Mouse (Mus musculus) limb, embryonic 10.5 days (tissue): ENCODE measurements around the gene Mrap. TPM values are rescaled to one million over a fixed set of nuclear protein-coding genes. Genes with fewer than 3 reads are reported as not detected.

Source experiments
- DNase-seq: peaks from one replicate; pipeline ENCODE4 v3.0.0-alpha.2; 2017; ENCODE audit warnings: low spot score
- H3K27ac ChIP-seq: fragments of 300-500 bp; sonication (generic); 2 replicates; pipeline ENCODE4 v1.5.1; 2016; ENCODE audit warnings: mild to moderate bottlenecking
- H3K27me3 ChIP-seq: fragments of 300-500 bp; sonication (generic); 2 replicates; pipeline ENCODE4 v1.6.1; 2016; ENCODE audit warnings: low read depth, mild to moderate bottlenecking; ENCODE audit not compliant: poor library complexity, severe bottlenecking
- H3K36me3 ChIP-seq: fragments of 300-500 bp; sonication (generic); 2 replicates; pipeline ENCODE4 v1.6.1; 2016; ENCODE audit warnings: mild to moderate bottlenecking, moderate library complexity
- H3K4me1 ChIP-seq: fragments of 300-500 bp; sonication (generic); 2 replicates; pipeline ENCODE4 v1.6.1; 2016
- H3K4me3 ChIP-seq: fragments of 300-500 bp; sonication (generic); 2 replicates; pipeline ENCODE4 v1.5.1; 2016; ENCODE audit warnings: mild to moderate bottlenecking, moderate library complexity
- H3K9me3 ChIP-seq: fragments of 300-500 bp; sonication (generic); replicated peaks from 2 replicates; pipeline ENCODE4 v1.6.1; 2016; ENCODE audit warnings: mild to moderate bottlenecking
- WGBS: fragments of 180-500 bp; shearing (Covaris S2); methylation state at CpG from one replicate; pipeline ENCODE4 v1.1.7; 2016; 5-methylcytosine and 5-hydroxymethylcytosine counted together
- polyA plus RNA-seq: library from polyadenylated mRNA; unstranded; fragments of >200 nt; fragmentation: Nextera tagmentation; extraction: Ambion mirVana; gene quantifications from 2 replicates; pipeline ENCODE4 v1.2.1, GENCODE M21; 2016

Gene Mrap
- polyA plus RNA-seq, 1 experiment from 2014 or later = 1.1 TPM

DNA sequence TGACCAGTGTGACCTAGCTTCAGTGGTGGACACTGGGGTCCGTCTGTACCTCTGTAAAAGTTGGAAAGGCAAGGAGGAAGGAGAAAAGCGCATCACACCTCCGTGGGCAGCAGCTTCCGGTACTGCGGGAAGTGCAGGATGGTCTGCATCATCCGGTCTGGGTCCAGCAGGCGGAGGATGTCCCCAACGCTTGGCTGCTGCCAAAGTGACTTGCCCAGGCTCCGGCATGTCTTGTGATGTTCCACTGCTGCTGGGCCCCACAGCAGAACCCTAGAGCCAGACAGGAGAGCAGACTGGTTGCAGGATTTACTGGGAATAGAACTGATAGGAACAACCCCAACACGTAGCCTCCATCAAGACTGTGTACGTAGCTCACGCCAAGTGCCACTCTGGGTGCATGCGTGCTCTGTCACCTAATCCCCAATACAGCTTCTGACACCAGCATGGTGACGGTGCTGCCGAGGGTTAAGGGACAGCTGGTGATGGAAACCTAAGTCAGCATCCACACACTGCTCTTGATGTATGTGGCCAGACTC, 29.0 kb downstream of the Mrap start:
- H3K36me3 ChIP-seq = peaks cover 95% of the 10 kb centered on the region
- H3K4me3 ChIP-seq = no peak overlapping the region
- DNase-seq = no peak
- H3K4me1 ChIP-seq = no peaks in the 10 kb centered on the region
- H3K27ac ChIP-seq = no peak overlapping the region
- no peaks in the 10 kb centered on the region for H3K27me3 ChIP-seq
- 95% methylated on average over 15 of the region's 15 CpGs for whole genome bisulfite sequencing
- H3K9me3 ChIP-seq = no peaks in the 10 kb centered on the region

DNA sequence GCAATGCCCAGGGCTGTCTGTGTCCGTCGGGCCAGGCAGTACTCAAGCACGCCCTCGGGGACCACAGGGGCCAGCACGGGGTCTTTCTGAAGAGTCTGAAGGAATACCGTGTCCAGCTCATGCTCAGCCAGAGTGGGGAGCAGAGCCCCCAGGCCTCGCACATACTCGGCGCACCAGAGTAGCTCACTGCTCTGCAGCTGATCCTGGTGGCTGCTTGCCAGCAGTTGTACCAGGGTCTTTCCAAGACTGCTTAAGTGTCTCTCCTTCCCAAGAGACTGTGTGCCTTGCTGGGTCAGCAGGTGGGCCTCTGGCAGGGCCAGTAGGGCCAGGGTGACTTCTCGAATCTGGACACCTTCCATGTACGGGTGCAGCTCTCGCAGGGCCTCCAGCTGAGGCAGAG, 36.2 kb downstream of the Mrap start:
- H3K36me3 ChIP-seq = peaks cover 99% of the 10 kb centered on the region
- DNase-seq = no peak
- WGBS = 97% methylated on average over 12 of the region's 12 CpGs
- no peak overlapping the region for H3K4me3 ChIP-seq
- H3K4me1 ChIP-seq = no peaks in the 10 kb centered on the region
- no peaks in the 10 kb centered on the region for H3K9me3 ChIP-seq
- no peaks in the 10 kb centered on the region for H3K27me3 ChIP-seq
- H3K27ac ChIP-seq = no peak overlapping the region

DNA sequence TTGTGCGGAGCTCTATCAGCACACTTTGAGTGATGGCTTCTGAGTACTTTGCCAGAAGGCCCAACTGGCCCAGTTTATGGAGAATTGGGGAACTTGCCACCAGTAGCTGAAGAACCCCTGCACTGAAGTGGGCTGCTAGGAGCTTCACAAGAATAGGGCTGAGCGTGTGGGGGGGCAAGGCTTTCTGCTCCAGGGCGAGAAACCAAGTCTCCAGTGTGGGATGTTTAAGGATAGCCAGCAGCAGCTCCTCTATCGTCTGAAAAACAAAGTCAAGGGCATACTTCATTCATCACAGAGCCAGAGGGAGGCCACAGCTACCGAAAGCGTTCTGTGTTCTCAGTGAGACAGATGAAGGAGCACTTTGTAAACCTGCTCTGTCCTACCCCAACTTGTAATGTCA, 36.6 kb downstream of the Mrap start:
- no peaks in the 10 kb centered on the region for H3K4me1 ChIP-seq

DNA sequence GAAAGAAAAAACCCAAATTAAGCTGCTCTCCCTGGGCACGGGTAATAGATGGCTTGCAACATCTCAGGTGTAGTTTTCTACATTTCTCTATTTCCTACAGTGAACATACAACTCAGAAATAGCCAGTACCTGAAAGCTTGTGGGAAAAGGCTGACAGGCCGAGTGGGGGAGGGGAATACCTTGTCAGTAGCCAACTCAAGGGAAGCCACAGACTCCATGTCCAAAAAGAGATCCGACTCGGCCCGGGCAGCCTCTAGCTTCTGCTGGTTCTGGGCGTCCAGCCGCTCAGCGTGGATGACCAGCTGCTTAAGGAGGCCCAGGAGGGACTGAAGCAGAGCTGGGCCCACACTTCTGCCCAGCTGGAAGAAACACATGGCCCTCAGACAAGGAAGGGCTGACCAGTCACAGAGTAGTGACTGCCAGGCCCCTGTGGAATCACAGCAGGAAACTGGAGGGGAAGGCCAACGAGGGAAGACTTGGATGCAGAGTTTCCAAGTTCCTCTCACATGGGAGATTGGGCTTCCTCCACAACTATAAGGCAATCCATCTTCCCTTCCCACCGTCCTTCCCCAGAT, 38.0 kb downstream of the Mrap start:
- no peaks in the 10 kb centered on the region for H3K4me1 ChIP-seq

More for the DNA sequence above, 36.6 kb downstream of the Mrap start:
- Histone ChIP-seq H3K27ac (no peak overlapping the region), H3K9me3 (no peaks in the 10 kb centered on the region), H3K27me3 (no peaks in the 10 kb centered on the region), H3K4me3 (no peak overlapping the region), H3K36me3 (peaks cover 99% of the 10 kb centered on the region)
- no peak for DNase-seq
- WGBS = 91% methylated on average over 6 of the region's 6 CpGs

DNA sequence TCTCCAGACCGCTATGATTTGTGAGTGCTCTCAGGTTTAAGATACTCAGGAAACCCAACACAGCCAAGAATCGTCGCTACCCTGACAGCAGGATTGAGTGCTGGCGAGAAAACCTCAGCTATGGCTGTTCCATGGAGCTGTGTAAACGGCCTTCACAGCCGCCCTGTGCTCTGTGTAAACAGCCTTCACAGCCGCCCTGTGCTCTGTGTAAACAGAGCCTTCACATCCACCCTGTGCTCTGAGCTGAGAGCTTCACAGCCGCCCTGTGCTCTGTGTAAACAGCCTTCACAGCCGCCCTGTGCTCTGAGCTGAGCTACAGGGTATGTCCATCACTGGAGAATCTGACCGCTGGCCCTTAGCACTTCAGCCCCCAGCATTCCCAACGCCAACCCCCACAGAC, 41.8 kb downstream of the Mrap start:
- no peaks in the 10 kb centered on the region for H3K4me1 ChIP-seq
- H3K4me3 ChIP-seq = no peak overlapping the region
- no peak for DNase-seq
- peaks cover 97% of the 10 kb centered on the region for H3K36me3 ChIP-seq
- H3K9me3 ChIP-seq = no peaks in the 10 kb centered on the region
- WGBS = 64% methylated on average over 11 of the region's 11 CpGs
- H3K27me3 ChIP-seq = no peaks in the 10 kb centered on the region
- no peak overlapping the region for H3K27ac ChIP-seq

More for the DNA sequence above, 38.0 kb downstream of the Mrap start:
- Histone ChIP-seq H3K27ac (no peak overlapping the region), H3K4me3 (no peak overlapping the region), H3K27me3 (no peaks in the 10 kb centered on the region), H3K9me3 (no peaks in the 10 kb centered on the region), H3K36me3 (peaks cover 100% of the 10 kb centered on the region)
- no peak for DNase-seq
- 85% methylated on average over 10 of the region's 10 CpGs for WGBS

DNA sequence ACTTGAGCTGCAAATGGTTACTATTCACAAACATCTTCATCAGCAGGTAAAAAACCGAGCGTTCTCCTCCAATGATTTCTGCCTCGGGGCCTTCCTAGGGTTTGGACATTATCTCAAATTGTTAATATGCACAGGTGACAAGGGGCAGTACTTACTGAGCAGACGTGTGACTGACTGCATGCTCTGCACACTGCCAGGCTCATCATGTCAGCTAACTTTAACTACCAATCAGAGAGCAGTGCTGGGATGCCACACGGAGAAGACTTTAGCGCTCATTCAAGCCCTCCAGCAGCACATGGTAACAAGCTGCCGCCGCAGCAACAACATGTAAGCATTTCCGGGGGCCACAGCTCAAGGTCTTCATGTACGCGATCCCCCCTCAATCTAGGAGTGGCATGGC, 45.3 kb downstream of the Mrap start:
- no peak overlapping the region for H3K4me3 ChIP-seq
- H3K36me3 ChIP-seq = peaks cover 97% of the 10 kb centered on the region
- no peaks in the 10 kb centered on the region for H3K4me1 ChIP-seq
- no peak overlapping the region for H3K27ac ChIP-seq
- 94% methylated on average over 11 of the region's 11 CpGs for WGBS
- no peaks in the 10 kb centered on the region for H3K27me3 ChIP-seq
- no peak for DNase-seq
- H3K9me3 ChIP-seq = no peaks in the 10 kb centered on the region

DNA sequence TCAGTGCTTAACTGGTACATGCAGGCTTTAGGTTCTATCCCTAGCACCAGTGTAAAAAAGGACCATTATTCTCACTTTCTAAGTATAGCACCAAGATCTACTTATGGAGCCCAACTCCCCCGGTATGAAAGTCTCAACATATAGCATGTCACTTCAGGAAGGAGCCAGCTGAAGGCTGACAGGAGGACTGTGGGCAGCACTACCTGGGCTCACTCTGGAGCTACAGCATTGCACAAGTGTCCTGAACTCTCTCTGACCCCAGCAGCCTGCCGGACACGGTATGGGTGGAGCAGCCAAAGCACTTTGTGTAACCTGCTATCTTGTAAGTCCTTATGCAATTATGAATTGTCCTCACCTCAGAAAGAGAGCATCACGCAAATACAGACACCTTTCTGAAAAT, 47.2 kb downstream of the Mrap start:
- H3K4me3 ChIP-seq = no peak overlapping the region
- peaks cover 97% of the 10 kb centered on the region for H3K36me3 ChIP-seq
- no peaks in the 10 kb centered on the region for H3K9me3 ChIP-seq
- H3K4me1 ChIP-seq = no peaks in the 10 kb centered on the region
- H3K27ac ChIP-seq = no peak overlapping the region
- WGBS = 90% methylated on average over 4 of the region's 4 CpGs
- no peak for DNase-seq
- no peaks in the 10 kb centered on the region for H3K27me3 ChIP-seq

DNA sequence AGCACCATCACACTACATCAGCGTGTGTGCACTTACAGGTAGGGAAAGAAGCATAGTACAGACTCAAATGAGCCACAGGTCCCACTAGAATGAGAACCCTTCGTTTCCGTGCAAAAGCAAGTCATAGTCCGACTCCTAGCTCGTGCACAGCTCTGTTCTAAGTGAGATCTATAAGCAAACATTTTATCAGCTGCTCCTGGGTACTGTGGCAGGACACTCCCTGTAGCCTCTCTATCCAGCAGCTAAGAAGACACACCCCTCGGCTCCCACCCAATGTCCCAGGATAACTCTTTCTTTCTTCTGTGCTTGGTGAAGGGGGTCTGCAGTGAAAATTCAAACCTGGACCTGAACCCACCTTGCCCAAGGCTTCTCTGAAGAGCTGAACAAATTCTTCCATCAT, 50.6 kb downstream of the Mrap start:
- H3K27me3 ChIP-seq = no peaks in the 10 kb centered on the region
- no peak overlapping the region for H3K27ac ChIP-seq
- no peak for DNase-seq
- no peaks in the 10 kb centered on the region for H3K9me3 ChIP-seq
- H3K4me3 ChIP-seq = no peak overlapping the region
- H3K4me1 ChIP-seq = peaks cover 6% of the 10 kb centered on the region; the same call in 1 of the 2 replicates
- 94% methylated on average over 6 of the region's 6 CpGs for WGBS
- peaks cover 100% of the 10 kb centered on the region for H3K36me3 ChIP-seq

DNA sequence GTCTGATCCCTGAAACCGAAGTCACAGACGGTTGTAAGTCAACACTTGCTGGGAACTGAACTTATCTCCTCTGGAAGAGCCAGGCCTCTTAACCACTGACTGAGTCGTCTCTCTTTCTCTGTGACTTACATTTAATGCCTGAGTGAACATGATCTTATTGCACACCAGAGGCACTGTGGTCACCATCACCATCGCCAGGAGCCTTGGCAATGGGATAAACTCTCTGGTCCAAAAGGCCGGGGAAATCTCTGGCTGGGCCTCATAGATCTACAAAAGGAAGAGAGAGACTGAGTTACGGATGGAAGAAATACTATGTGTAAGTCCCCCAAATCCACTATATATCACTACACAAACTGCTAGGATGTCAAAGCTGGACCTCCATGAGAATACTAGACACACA, 52.9 kb downstream of the Mrap start:
- no peak overlapping the region for H3K27ac ChIP-seq
- 96% methylated on average over 6 of the region's 6 CpGs for WGBS
- no peak overlapping the region for H3K4me3 ChIP-seq
- H3K9me3 ChIP-seq = no peaks in the 10 kb centered on the region
- peaks cover 99% of the 10 kb centered on the region for H3K36me3 ChIP-seq
- DNase-seq = no peak
- peaks cover 6% of the 10 kb centered on the region; the same call in 1 of the 2 replicates for H3K4me1 ChIP-seq
- no peaks in the 10 kb centered on the region for H3K27me3 ChIP-seq

DNA sequence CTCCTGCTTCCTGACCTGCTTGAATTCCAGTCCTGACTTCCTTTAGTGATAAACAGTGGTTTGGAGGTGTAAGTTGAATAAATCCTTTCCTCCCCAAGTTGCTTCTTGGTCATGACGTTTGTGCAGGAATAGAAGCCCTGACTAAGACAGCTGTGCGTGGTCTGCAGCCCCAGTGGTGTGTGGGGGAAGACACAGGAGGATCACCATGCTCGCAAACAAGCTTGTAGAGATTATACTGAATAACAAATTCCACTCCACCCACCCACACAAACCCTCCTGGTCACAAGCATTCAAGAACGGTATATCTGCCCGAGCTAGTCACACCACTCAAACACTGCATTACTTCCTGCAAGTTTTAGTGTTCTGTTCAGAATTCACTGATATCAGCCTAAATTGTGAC, 54.1 kb downstream of the Mrap start:
- Histone ChIP-seq H3K27me3 (no peaks in the 10 kb centered on the region), H3K27ac (no peak overlapping the region), H3K4me3 (no peak overlapping the region), H3K9me3 (no peaks in the 10 kb centered on the region), H3K4me1 (peaks cover 6% of the 10 kb centered on the region; the same call in 1 of the 2 replicates), H3K36me3 (peaks cover 99% of the 10 kb centered on the region)
- no peak for DNase-seq
- WGBS = 84% methylated on average over 5 of the region's 5 CpGs

DNA sequence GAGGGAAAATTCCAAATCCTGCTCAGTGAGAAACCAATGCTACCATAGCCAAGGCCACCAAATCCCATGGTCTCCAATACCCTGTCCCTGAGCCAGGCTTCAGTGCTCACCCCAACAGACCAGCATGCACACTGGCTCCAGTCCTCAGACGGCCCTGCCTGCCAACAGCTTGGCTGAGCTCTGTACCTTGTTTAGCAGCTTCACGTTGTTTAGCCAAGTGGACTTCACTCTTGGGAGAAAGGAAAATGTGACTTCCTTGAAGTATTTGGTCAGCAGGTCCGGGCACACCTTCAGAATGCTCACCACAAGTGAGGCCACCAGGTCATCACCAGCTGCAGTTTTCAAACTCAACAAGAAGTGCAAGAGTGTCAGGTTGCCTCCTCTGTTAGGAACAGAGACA, 54.5 kb downstream of the Mrap start:
- no peak overlapping the region for H3K4me3 ChIP-seq
- H3K9me3 ChIP-seq = no peaks in the 10 kb centered on the region
- peaks cover 6% of the 10 kb centered on the region; the same call in 1 of the 2 replicates for H3K4me1 ChIP-seq
- WGBS = 87% methylated on average over 3 of the region's 3 CpGs
- no peak for DNase-seq
- no peak overlapping the region for H3K27ac ChIP-seq
- H3K27me3 ChIP-seq = no peaks in the 10 kb centered on the region
- peaks cover 99% of the 10 kb centered on the region for H3K36me3 ChIP-seq

DNA sequence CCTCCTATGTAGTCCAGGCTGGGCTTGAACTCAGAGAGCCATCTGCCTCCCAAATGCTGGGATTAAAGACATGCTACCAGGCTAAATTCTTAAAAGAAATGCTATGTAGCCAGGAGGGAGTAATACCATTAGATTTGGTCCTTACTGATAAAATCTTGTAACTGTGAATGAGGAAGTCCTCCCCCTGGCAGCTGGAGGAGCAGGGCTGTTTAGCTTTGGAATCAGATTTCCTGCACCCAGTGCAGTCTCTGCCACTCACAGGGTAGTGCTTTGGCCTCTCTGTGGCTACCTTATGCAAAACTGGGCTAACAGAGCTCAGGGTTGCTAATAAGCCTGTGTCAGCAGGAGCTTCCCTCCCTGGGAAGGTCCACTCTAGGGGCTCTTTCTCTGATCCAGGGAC, 56.7 kb downstream of the Mrap start:
- Histone ChIP-seq H3K4me1 (peaks cover 6% of the 10 kb centered on the region; the same call in 1 of the 2 replicates), H3K27me3 (no peaks in the 10 kb centered on the region), H3K27ac (no peak overlapping the region), H3K9me3 (no peaks in the 10 kb centered on the region), H3K36me3 (peaks cover 99% of the 10 kb centered on the region), H3K4me3 (no peak overlapping the region)
- DNase-seq = no peak

DNA sequence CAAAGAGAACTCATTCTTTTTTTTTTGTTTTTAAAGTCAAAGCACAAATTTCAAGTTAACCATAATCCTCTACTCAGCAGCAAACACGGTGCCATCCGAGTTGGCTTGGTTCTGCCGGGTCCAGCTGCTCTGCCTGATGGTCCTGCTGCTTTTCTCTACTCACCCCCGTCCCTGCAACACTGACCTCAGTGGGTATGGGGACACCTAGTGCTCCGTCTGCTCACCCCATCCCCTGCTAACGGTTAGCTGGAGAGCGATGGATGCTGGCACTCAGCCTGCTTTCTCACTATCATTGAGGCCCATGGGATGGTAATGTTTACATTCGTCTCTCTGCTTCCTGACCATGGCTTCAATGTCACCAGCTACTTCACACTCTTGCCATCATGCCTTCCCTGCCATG, 60.4 kb downstream of the Mrap start:
- WGBS = 90% methylated on average over 8 of the region's 8 CpGs
- Histone ChIP-seq H3K4me3 (no peak overlapping the region), H3K36me3 (peaks cover 94% of the 10 kb centered on the region)

DNA sequence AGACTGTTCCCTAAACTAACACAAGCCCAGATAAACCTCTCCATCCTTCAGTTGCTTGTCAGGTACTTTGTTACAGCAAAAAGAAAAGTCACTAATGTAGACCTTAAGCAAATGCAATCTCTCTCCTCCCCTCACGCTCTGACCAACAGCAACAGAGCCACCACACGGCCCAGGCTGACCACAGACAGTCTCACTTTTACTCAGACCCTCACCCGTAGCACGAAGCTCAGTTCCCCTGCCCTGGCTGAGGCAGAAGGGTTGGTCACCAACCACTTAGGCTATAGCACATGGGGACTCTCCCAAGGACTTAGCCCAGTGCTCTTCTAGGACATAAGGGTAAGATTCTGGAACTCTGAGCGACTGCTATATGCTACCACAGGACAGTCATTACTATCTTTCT, 60.8 kb downstream of the Mrap start:
- DNase-seq = no peak
- no peak overlapping the region for H3K27ac ChIP-seq
- WGBS = 90% methylated on average over 5 of the region's 5 CpGs
- no peaks in the 10 kb centered on the region for H3K9me3 ChIP-seq
- H3K4me3 ChIP-seq = no peak overlapping the region
- no peaks in the 10 kb centered on the region for H3K4me1 ChIP-seq
- peaks cover 93% of the 10 kb centered on the region for H3K36me3 ChIP-seq
- H3K27me3 ChIP-seq = no peaks in the 10 kb centered on the region

More for the DNA sequence above, 60.4 kb downstream of the Mrap start:
- Histone ChIP-seq H3K9me3 (no peaks in the 10 kb centered on the region), H3K27me3 (no peaks in the 10 kb centered on the region), H3K4me1 (no peaks in the 10 kb centered on the region), H3K27ac (no peak overlapping the region)
- DNase-seq = no peak
